Mouse (Mus musculus): Measurements from ENCODE around the gene Myl9.
"Not testable (repeated sequence)": the region's sequence is repeated elsewhere in the genome, so short reads cannot be mapped to it uniquely, and the experiment has no call there.

The Myl9 gene

GRCm38 (mm10) chr2:156801045-156801444 is 25.8 kb downstream of the Myl9 start:
- POLR2A ChIA-PET, result interaction anchor here in 1 of 4 experiments (0.6 kb wide), 1 partner anchor 75 kb away, joined by 3 read pairs; no protein-coding TSS in a partner anchor
- CTCF ChIA-PET, result no interaction called here

- POLR2A ChIA-PET, result interaction anchor here in 1 of 4 experiments (0.6 to 1.0 kb wide), 2 partner anchors 57 to 759 kb away, joined by 3 read pairs; no protein-coding TSS in a partner anchor
- CTCF ChIA-PET, result not testable (repeated sequence)
Measured at GRCm38 (mm10) chr2:156802116-156802515, 26.9 kb downstream of the Myl9 start.

- ChIA-PET CTCF (interaction anchor here in 2 of 4 experiments (0.5 to 1.1 kb wide), 3 partner anchors 25 to 227 kb away, joined by 3 to 6 read pairs (median 5); no protein-coding TSS in a partner anchor), POLR2A (interaction anchor here in 2 of 4 experiments (1.0 to 2.0 kb wide), 4 partner anchors 59 to 236 kb away, joined by 3 to 5 read pairs (median 3); partner anchors contain the start of gene Rab5if (in 1 of the 2))
Measured at GRCm38 (mm10) chr2:156803698-156804372, 28.6 kb downstream of the Myl9 start.

GRCm38 (mm10) chr2:156804589-156804988 is 29.4 kb downstream of the Myl9 start:
- ChIA-PET CTCF (interaction anchor here in 2 of 4 experiments (0.6 to 0.9 kb wide), 4 partner anchors 10 to 1204 kb away, joined by 3 to 4 read pairs (median 3); no protein-coding TSS in a partner anchor), POLR2A (interaction anchor here in 2 of 4 experiments (0.7 to 2.0 kb wide), 5 partner anchors 8 to 428 kb away, joined by 3 to 5 read pairs (median 3); no protein-coding TSS in a partner anchor)

GRCm38 (mm10) chr2:156806886-156807285 is 31.7 kb downstream of the Myl9 start:
- ChIA-PET POLR2A (interaction anchor here in 2 of 4 experiments (0.6 to 1.1 kb wide), 3 partner anchors 13 to 213 kb away, joined by 3 read pairs; no protein-coding TSS in a partner anchor), CTCF (interaction anchor here in 1 of 4 experiments (1.3 kb wide), 1 partner anchor 48 kb away, joined by 4 read pairs; no protein-coding TSS in a partner anchor)

- POLR2A ChIA-PET, result interaction anchor here in 3 of 4 experiments (0.6 to 1.8 kb wide), 15 partner anchors 25 to 384 kb away, joined by 3 to 8 read pairs (median 4); partner anchors contain the start of genes Tgif2 (in 3 of the 3), Rab5if (in 2 of the 3), 4930518I15Rik (in 1 of the 3) and Dsn1 (in 1 of the 3)
- CTCF ChIA-PET, result interaction anchor here (0.5 to 2.8 kb wide), 29 partner anchors 13 to 601 kb away, joined by 3 to 15 read pairs (median 4); partner anchors contain the start of genes Tgif2 (in 3 of the 4), Rab5if (in 2 of the 4), 4930518I15Rik (in 1 of the 4) and Myl9 (in 1 of the 4)
Measured at GRCm38 (mm10) chr2:156809579-156809978, 34.4 kb downstream of the Myl9 start.

GRCm38 (mm10) chr2:156810716-156811115 is 35.5 kb downstream of the Myl9 start:
- ChIA-PET CTCF (interaction anchor here in 2 of 4 experiments (0.5 to 2.8 kb wide), 6 partner anchors 8 to 756 kb away, joined by 3 to 15 read pairs (median 3); partner anchors contain the start of gene Rab5if (in 1 of the 2)), POLR2A (interaction anchor here in 3 of 4 experiments (0.7 to 1.8 kb wide), 7 partner anchors 29 to 385 kb away, joined by 3 to 8 read pairs (median 4); partner anchors contain the start of genes Rab5if (in 1 of the 3) and Tgif2 (in 1 of the 3))

GRCm38 (mm10) chr2:156811556-156811955 is 36.3 kb downstream of the Myl9 start:
- POLR2A ChIA-PET, result interaction anchor here in 2 of 4 experiments (0.6 kb wide), 2 partner anchors 51 to 192 kb away, joined by 3 to 4 read pairs; partner anchors contain the start of gene Rab5if (in 1 of the 2)
- CTCF ChIA-PET, result interaction anchor here in 2 of 4 experiments (0.6 to 0.7 kb wide), 2 partner anchors 198 to 893 kb away, joined by 3 to 6 read pairs; no protein-coding TSS in a partner anchor

GRCm38 (mm10) chr2:156814344-156814801 is 39.2 kb downstream of the Myl9 start:
- ChIA-PET CTCF (interaction anchor here in 2 of 4 experiments (0.6 kb wide), 2 partner anchors 265 to 828 kb away, joined by 3 read pairs; partner anchors contain the start of gene Soga1 (in 1 of the 2)), POLR2A (interaction anchor here in 2 of 4 experiments (0.7 to 1.5 kb wide), 5 partner anchors 12 to 50 kb away, joined by 3 to 6 read pairs (median 4); partner anchors contain the start of gene Rab5if (in 1 of the 2))

- ChIA-PET CTCF (interaction anchor here in 1 of 4 experiments (0.6 kb wide), 1 partner anchor 264 kb away, joined by 3 read pairs; the partner anchor contains the start of gene Soga1), POLR2A (interaction anchor here in 2 of 4 experiments (0.7 to 1.5 kb wide), 3 partner anchors 28 to 378 kb away, joined by 3 to 5 read pairs (median 4); partner anchors contain the start of gene Rab5if (in 1 of the 2))
Measured at GRCm38 (mm10) chr2:156814893-156815292, 39.7 kb downstream of the Myl9 start.

- ChIA-PET POLR2A (interaction anchor here in 2 of 4 experiments (0.7 to 1.2 kb wide), 2 partner anchors 28 to 378 kb away, joined by 3 to 4 read pairs; no protein-coding TSS in a partner anchor), CTCF (no interaction called here)
Measured at GRCm38 (mm10) chr2:156815412-156815811, 40.2 kb downstream of the Myl9 start.

GRCm38 (mm10) chr2:156816116-156816515 is 40.9 kb downstream of the Myl9 start:
- ChIA-PET CTCF (no interaction called here), POLR2A (interaction anchor here in 1 of 4 experiments (1.2 kb wide), 1 partner anchor 27 kb away, joined by 4 read pairs; no protein-coding TSS in a partner anchor)

GRCm38 (mm10) chr2:156825128-156825527 is 49.9 kb downstream of the Myl9 start:
- ChIA-PET POLR2A (interaction anchor here in 1 of 4 experiments (0.8 kb wide), 1 partner anchor 15 kb away, joined by 3 read pairs; the partner anchor contains the start of gene Tgif2), CTCF (interaction anchor here in 2 of 4 experiments (0.7 kb wide), 2 partner anchors 27 to 178 kb away, joined by 3 read pairs; no protein-coding TSS in a partner anchor)
